In the genomic region with DNA sequence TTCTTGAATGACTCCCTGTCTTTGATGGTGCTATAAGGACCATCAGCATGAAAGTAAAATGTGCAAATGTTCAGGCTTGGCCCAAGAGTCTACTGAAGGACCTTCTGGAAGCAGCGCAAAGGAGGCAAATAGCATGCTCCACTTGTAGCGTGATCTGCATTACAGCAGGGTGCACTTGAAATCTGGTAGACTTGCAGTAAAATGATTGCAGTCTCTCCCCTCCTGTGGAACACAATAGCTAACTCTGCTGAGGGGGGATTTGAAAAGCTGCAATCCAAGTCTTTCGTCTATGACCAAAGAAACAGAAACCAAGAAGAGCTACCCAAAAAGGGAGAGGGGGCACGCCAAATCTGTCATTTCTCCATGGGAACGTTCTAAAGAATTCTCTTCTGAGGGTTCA, we compare ENCODE assay signal across 17 mouse cellular contexts.
DNase-seq lines count a peak whose midpoint lies in the region; ATAC-seq and TF ChIP-seq lines count a peak whose summit lies in the region.
"Had no signal": no experiment of that assay in that cellular context is flagged by ENCODE, and none has a peak within 500 bp of the region (broad histone marks: within the 10 kb centered on the region; RNA-seq: fewer than 3 reads in every experiment).

No protein-coding gene starts in this region.

- DNase-seq in forebrain, embryonic 11.5 days (ENCODE audit: low spot score), result no peak
- no peak for DNase-seq in forebrain, embryonic 10.5 days (ENCODE audit: extremely low spot score, low spot score)
- peak; percentile 21 for DNase-seq in hindbrain, postnatal 0 days (ENCODE audit: low spot score)
- no peak for DNase-seq in urinary bladder, postnatal 4 days (ENCODE audit: low spot score in 2 of 2)
- DNase-seq in cerebellum, adult 9-10 months, result no peak
- DNase-seq: adrenal gland, postnatal 10 days; heart, postnatal 36 days; liver, postnatal 0 days; lung, postnatal 10 days; right cerebral cortex, postnatal 25 days had no signal

- no peak overlapping the region for H3K9ac ChIP-seq in forebrain, embryonic 11.5 days (ENCODE audit: low read length)
- H3K9ac ChIP-seq in forebrain, embryonic 12.5 days, result no peak overlapping the region
- no peak overlapping the region for H3K9ac ChIP-seq in hindbrain, postnatal 0 days (replicated peaks; ENCODE audit: low read length)
- H3K9ac ChIP-seq in midbrain, embryonic 16.5 days (ENCODE audit: low read depth, low read length), result no peak overlapping the region
- H3K9ac ChIP-seq: embryonic facial prominence, embryonic 15.5 days; intestine, embryonic 15.5 days; liver, postnatal 0 days had no signal

- no peak overlapping the region for H3K4me2 ChIP-seq in forebrain, embryonic 11.5 days (ENCODE audit: low read depth, low read length, severe bottlenecking)
- H3K4me2 ChIP-seq in forebrain, embryonic 12.5 days, result no peak overlapping the region
- no peak overlapping the region for H3K4me2 ChIP-seq in hindbrain, postnatal 0 days (ENCODE audit: low read depth, low read length)
- 0 out of 2 replicates have a peak overlapping the region, but pooled peaks have one; percentile 0 for H3K4me2 ChIP-seq in midbrain, embryonic 16.5 days (ENCODE audit: low read length)
- H3K4me2 ChIP-seq: embryonic facial prominence, embryonic 15.5 days; intestine, embryonic 15.5 days had no signal

- no peak overlapping the region for H3K4me3 ChIP-seq in forebrain, embryonic 11.5 days (ENCODE audit: low read depth, low read length)
- no peak overlapping the region for H3K4me3 ChIP-seq in forebrain, embryonic 10.5 days
- no peak overlapping the region for H3K4me3 ChIP-seq in forebrain, embryonic 12.5 days (replicated peaks)
- no peak overlapping the region for H3K4me3 ChIP-seq in hindbrain, postnatal 0 days (ENCODE audit: low read length)
- H3K4me3 ChIP-seq in midbrain, embryonic 16.5 days (ENCODE audit: low read depth, low read length), result no peak overlapping the region
- H3K4me3 ChIP-seq: embryonic facial prominence, embryonic 15.5 days; intestine, embryonic 15.5 days; limb, embryonic 10.5 days had no signal

- 66% methylated on average over 5 of the region's 5 CpGs for WGBS in forebrain, embryonic 11.5 days
- WGBS in forebrain, embryonic 10.5 days, result 81% methylated on average over 5 of the region's 5 CpGs
- WGBS in forebrain, embryonic 12.5 days, result 61% methylated on average over 5 of the region's 5 CpGs
- WGBS in hindbrain, postnatal 0 days, result 33% methylated on average over 5 of the region's 5 CpGs
- WGBS in midbrain, embryonic 16.5 days, result 26% methylated on average over 5 of the region's 5 CpGs

- H3K36me3 ChIP-seq in forebrain, embryonic 11.5 days (ENCODE audit: control insufficient read depth, insufficient read depth, low read length), result no peaks in the 10 kb centered on the region; the same call in 1 of the 2 replicates
- H3K36me3 ChIP-seq in forebrain, embryonic 10.5 days (replicated peaks), result peaks cover 9% of the 10 kb centered on the region; the same call in 1 of the 2 replicates
- H3K36me3 ChIP-seq in forebrain, embryonic 12.5 days (replicated peaks), result peaks cover 7% of the 10 kb centered on the region
- H3K36me3 ChIP-seq in hindbrain, postnatal 0 days (ENCODE audit: insufficient read depth, low read length), result no peaks in the 10 kb centered on the region
- H3K36me3 ChIP-seq in midbrain, embryonic 16.5 days (ENCODE audit: control insufficient read depth, insufficient read depth, low read length), result 0 out of 2 replicates have a peak, but pooled peaks cover under 1% of the 10 kb centered on the region
- H3K36me3 ChIP-seq: embryonic facial prominence, embryonic 15.5 days; intestine, embryonic 15.5 days; limb, embryonic 10.5 days had no signal

- ATAC-seq in forebrain, embryonic 11.5 days (replicated peaks; ENCODE audit: low FRiP score), result no peak
- ATAC-seq in forebrain, embryonic 12.5 days (ENCODE audit: low FRiP score), result no peak
- peak; percentile 41; the same call in 1 of the 2 replicates for ATAC-seq in hindbrain, postnatal 0 days
- peak; percentile 49 for ATAC-seq in midbrain, embryonic 16.5 days
- ATAC-seq: activated CD4-positive, CD25-positive, alpha-beta regulatory T cell, adult 4 months; CD4-positive, CD25-positive, alpha-beta regulatory T cell, adult 4 months; intestine, embryonic 15.5 days; liver, postnatal 0 days had no signal

- H3K4me1 ChIP-seq in forebrain, embryonic 11.5 days (replicated peaks; ENCODE audit: control insufficient read depth, insufficient read depth, low read length), result peaks cover 14% of the 10 kb centered on the region; the same call in 1 of the 2 replicates
- H3K4me1 ChIP-seq in forebrain, embryonic 10.5 days, result peaks cover 28% of the 10 kb centered on the region
- peaks cover 47% of the 10 kb centered on the region for H3K4me1 ChIP-seq in forebrain, embryonic 12.5 days
- H3K4me1 ChIP-seq in hindbrain, postnatal 0 days (ENCODE audit: insufficient read depth, low read length), result peaks cover 7% of the 10 kb centered on the region; the same call in 1 of the 2 replicates
- peaks cover 30% of the 10 kb centered on the region for H3K4me1 ChIP-seq in midbrain, embryonic 16.5 days (ENCODE audit: control insufficient read depth, insufficient read depth, low read length)
- H3K4me1 ChIP-seq: embryonic facial prominence, embryonic 15.5 days; intestine, embryonic 15.5 days; limb, embryonic 10.5 days had no signal

- TF ChIP-seq CTCF in hindbrain, postnatal 0 days (IDR thresholded peaks at IDR 0.05; ENCODE audit: low read depth), result no peak

- no peaks in the 10 kb centered on the region for H3K27me3 ChIP-seq in forebrain, embryonic 11.5 days (ENCODE audit: control insufficient read depth, insufficient read depth, low read length)
- H3K27me3 ChIP-seq in forebrain, embryonic 10.5 days (ENCODE audit: poor library complexity, severe bottlenecking), result no peaks in the 10 kb centered on the region
- H3K27me3 ChIP-seq in forebrain, embryonic 12.5 days, result no peaks in the 10 kb centered on the region
- H3K27me3 ChIP-seq in hindbrain, postnatal 0 days (ENCODE audit: insufficient read depth, low read length), result no peaks in the 10 kb centered on the region
- H3K27me3 ChIP-seq in midbrain, embryonic 16.5 days (ENCODE audit: control insufficient read depth, insufficient read depth, low read depth, low read length), result no peaks in the 10 kb centered on the region
- H3K27me3 ChIP-seq: embryonic facial prominence, embryonic 15.5 days; intestine, embryonic 15.5 days had no signal

- no peaks in the 10 kb centered on the region for H3K9me3 ChIP-seq in forebrain, embryonic 11.5 days (ENCODE audit: control insufficient read depth, low read length)
- no peaks in the 10 kb centered on the region for H3K9me3 ChIP-seq in forebrain, embryonic 10.5 days
- no peaks in the 10 kb centered on the region for H3K9me3 ChIP-seq in forebrain, embryonic 12.5 days
- no peaks in the 10 kb centered on the region for H3K9me3 ChIP-seq in hindbrain, postnatal 0 days (ENCODE audit: low read length)
- no peaks in the 10 kb centered on the region for H3K9me3 ChIP-seq in midbrain, embryonic 16.5 days (replicated peaks; ENCODE audit: control insufficient read depth, low read length, poor library complexity, severe bottlenecking)
- H3K9me3 ChIP-seq: embryonic facial prominence, embryonic 15.5 days; intestine, embryonic 15.5 days; limb, embryonic 10.5 days had no signal

- H3K27ac ChIP-seq in forebrain, embryonic 11.5 days (ENCODE audit: low read depth, low read length), result peak overlapping the region; percentile 34; the same call in 1 of the 2 replicates
- no peak overlapping the region for H3K27ac ChIP-seq in forebrain, embryonic 10.5 days
- peak overlapping the region; percentile 69 for H3K27ac ChIP-seq in forebrain, embryonic 12.5 days
- H3K27ac ChIP-seq in hindbrain, postnatal 0 days, result peak overlapping the region; percentile 51
- peak overlapping the region; percentile 71 for H3K27ac ChIP-seq in midbrain, embryonic 16.5 days (ENCODE audit: low read length)
- H3K27ac ChIP-seq: embryonic facial prominence, embryonic 15.5 days; intestine, embryonic 15.5 days; limb, embryonic 10.5 days had no signal

Comparison
In these comparisons a context has a peak if more than half of its experiments do, and no peak if none do; other contexts are left out.
1. ATAC-seq: peak in hindbrain, postnatal 0 days (single experiment) and midbrain, embryonic 16.5 days (single experiment); none in forebrain, embryonic 11.5 days (single experiment) and forebrain, embryonic 12.5 days (single experiment).